Mouse (Mus musculus) E14TG2a.4 (cell line): ENCODE data around the gene Lingo3.

Experiments
- CTCF ChIP-seq: conservative IDR thresholded peaks from 2 replicates; pipeline ENCODE4 v1.5.1; 2014; ENCODE audit warnings: low read length
- NANOG ChIP-seq: IDR thresholded peaks from 2 replicates; pipeline ENCODE4 v1.6.1; 2014; ENCODE audit warnings: borderline replicate concordance, low read length, mixed read lengths
- POU5F1 ChIP-seq: IDR thresholded peaks from 2 replicates; pipeline ENCODE4 v1.6.1; 2014; ENCODE audit warnings: low read length, borderline replicate concordance

GRCm38 (mm10) chr10:80805322-80805721, 38.5 kb downstream of the Lingo3 start:
- TF ChIP-seq NANOG (no peak), CTCF (no peak), POU5F1 (no peak)
